Mouse (Mus musculus): ENCODE measurements around the gene Itgb6.

- TF ChIP-seq POLR2A (IDR thresholded peaks at IDR 0.05; ENCODE audit: extremely low read depth, insufficient read depth, low read length) (no peak), CTCF (IDR thresholded peaks at IDR 0.05; ENCODE audit: extremely low read depth, insufficient read depth, low read length) (no peak)
These were observed 170.8 kb downstream of the Itgb6 start for GRCm38 (mm10) chr2:60551673-60552072.

All from cortical plate, adult 2 months (tissue).